Mouse (Mus musculus): ENCODE data around the gene Ctbp2. TPM values are rescaled to one million over a fixed set of nuclear protein-coding genes. Genes with fewer than 3 reads are reported as not detected.

Gene Ctbp2
- polyA plus RNA-seq, 1 experiment from 2014 or later, result 42.7 TPM

GRCm38 (mm10) chr7:132996391-132996790 is 127.8 kb downstream of the Ctbp2 start:
- H3K4me1 ChIP-seq (replicated peaks; ENCODE audit: control insufficient read depth, insufficient read depth, low read length), result no peaks in the 10 kb centered on the region
- H3K27ac ChIP-seq (ENCODE audit: low read depth, low read length), result no peak overlapping the region
- no peaks in the 10 kb centered on the region for H3K9me3 ChIP-seq (ENCODE audit: control insufficient read depth, low read length)
- peak; percentile 29 for DNase-seq (ENCODE audit: low spot score)
- H3K9ac ChIP-seq (ENCODE audit: low read depth, low read length), result no peak overlapping the region
- H3K36me3 ChIP-seq (ENCODE audit: control insufficient read depth, insufficient read depth, low read length), result peaks cover 18% of the 10 kb centered on the region; the same call in 1 of the 2 replicates
- no peak; the same call in 1 of the 2 replicates for ATAC-seq (replicated peaks; ENCODE audit: low FRiP score)
- H3K4me3 ChIP-seq (ENCODE audit: low read depth, low read length), result no peak overlapping the region
- no peak overlapping the region for H3K4me2 ChIP-seq
- 88% methylated on average over 5 of the region's 5 CpGs for WGBS
- no peaks in the 10 kb centered on the region for H3K27me3 ChIP-seq (replicated peaks; ENCODE audit: control insufficient read depth, insufficient read depth, low read length)

- no peak for DNase-seq (ENCODE audit: low spot score)
- no peaks in the 10 kb centered on the region for H3K9me3 ChIP-seq (ENCODE audit: control insufficient read depth, low read length)
- no peak for ATAC-seq (replicated peaks; ENCODE audit: low FRiP score)
- no peak overlapping the region for H3K9ac ChIP-seq (ENCODE audit: low read depth, low read length)
- H3K4me1 ChIP-seq (replicated peaks; ENCODE audit: control insufficient read depth, insufficient read depth, low read length), result no peaks in the 10 kb centered on the region
- H3K36me3 ChIP-seq (ENCODE audit: control insufficient read depth, insufficient read depth, low read length), result peaks cover 28% of the 10 kb centered on the region; the same call in 1 of the 2 replicates
- no peaks in the 10 kb centered on the region for H3K27me3 ChIP-seq (replicated peaks; ENCODE audit: control insufficient read depth, insufficient read depth, low read length)
- no peak overlapping the region for H3K27ac ChIP-seq (ENCODE audit: low read depth, low read length)
- WGBS, result 86% methylated on average over 6 of the region's 6 CpGs
- no peak overlapping the region for H3K4me2 ChIP-seq
- no peak overlapping the region for H3K4me3 ChIP-seq (ENCODE audit: low read depth, low read length)
Measured at GRCm38 (mm10) chr7:132994628-132995191, 129.4 kb downstream of the Ctbp2 start.

DNA sequence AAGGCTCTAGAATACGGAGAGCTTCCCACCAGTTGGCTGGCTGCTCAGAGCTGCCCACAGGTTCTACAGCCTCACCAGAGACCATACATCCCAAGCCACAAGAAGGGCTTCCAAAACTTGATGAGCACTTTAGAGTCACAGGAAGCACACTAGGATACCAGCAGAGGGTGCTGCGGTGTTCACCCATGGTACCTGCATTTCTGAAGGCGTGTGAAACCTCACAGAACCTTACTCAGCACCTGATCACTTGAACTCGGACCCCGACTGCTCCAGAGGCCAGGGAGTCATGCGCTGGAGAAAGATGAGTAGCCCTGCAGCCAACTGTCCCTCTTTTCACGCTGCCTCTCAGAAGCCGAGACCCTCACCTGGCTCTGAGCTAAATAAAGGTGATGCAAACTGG is 130.0 kb downstream of the Ctbp2 start:
- Histone ChIP-seq H3K27me3 (replicated peaks; ENCODE audit: control insufficient read depth, insufficient read depth, low read length) (no peaks in the 10 kb centered on the region), H3K4me2 (no peak overlapping the region), H3K9ac (ENCODE audit: low read depth, low read length) (no peak overlapping the region), H3K27ac (ENCODE audit: low read depth, low read length) (no peak overlapping the region), H3K4me1 (replicated peaks; ENCODE audit: control insufficient read depth, insufficient read depth, low read length) (no peaks in the 10 kb centered on the region), H3K4me3 (ENCODE audit: low read depth, low read length) (no peak overlapping the region), H3K36me3 (ENCODE audit: control insufficient read depth, insufficient read depth, low read length) (peaks cover 33% of the 10 kb centered on the region; the same call in 1 of the 2 replicates), H3K9me3 (ENCODE audit: control insufficient read depth, low read length) (no peaks in the 10 kb centered on the region)
- no peak for DNase-seq (ENCODE audit: low spot score)
- 86% methylated on average over 8 of the region's 8 CpGs for WGBS
- no peak for ATAC-seq (replicated peaks; ENCODE audit: low FRiP score)

DNA sequence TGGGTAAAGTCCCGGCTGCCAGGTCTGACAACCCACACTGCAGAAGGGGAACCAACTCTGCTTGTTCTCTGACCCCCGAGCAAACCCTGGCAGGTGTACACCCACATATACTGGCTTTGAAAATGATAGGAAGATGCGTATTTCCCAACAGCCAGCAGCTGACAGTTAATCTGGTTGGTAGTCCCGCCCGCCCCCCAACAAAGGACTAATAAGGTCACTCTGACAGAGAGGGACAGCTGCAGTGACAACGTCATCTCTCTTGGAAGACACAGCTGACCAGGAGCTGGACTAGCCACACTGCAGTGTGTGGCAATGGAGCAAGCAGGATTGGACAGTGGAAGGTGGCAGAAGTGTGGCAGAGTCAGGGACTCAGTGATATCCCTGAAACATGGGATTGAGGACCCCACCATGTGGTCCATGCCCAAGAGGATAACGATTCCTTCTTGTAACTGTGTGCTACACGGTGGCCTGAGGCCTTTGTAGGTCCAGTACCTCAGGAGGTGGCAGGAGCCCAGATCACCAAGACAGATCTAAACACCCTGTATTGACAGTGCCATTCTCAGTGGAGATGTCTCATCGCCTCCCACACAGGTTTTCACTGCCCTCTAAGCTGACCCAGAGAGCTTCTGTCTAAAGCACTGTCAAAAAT is 131.1 kb downstream of the Ctbp2 start:
- ATAC-seq (replicated peaks; ENCODE audit: low FRiP score) (no peak), DNase-seq (ENCODE audit: low spot score) (no peak)
- Histone ChIP-seq H3K9ac (ENCODE audit: low read depth, low read length) (no peak overlapping the region), H3K4me2 (no peak overlapping the region), H3K4me3 (ENCODE audit: low read depth, low read length) (no peak overlapping the region), H3K36me3 (ENCODE audit: control insufficient read depth, insufficient read depth, low read length) (peaks cover 33% of the 10 kb centered on the region; the same call in 1 of the 2 replicates), H3K4me1 (replicated peaks; ENCODE audit: control insufficient read depth, insufficient read depth, low read length) (no peaks in the 10 kb centered on the region), H3K9me3 (ENCODE audit: control insufficient read depth, low read length) (no peaks in the 10 kb centered on the region), H3K27ac (ENCODE audit: low read depth, low read length) (no peak overlapping the region), H3K27me3 (replicated peaks; ENCODE audit: control insufficient read depth, insufficient read depth, low read length) (no peaks in the 10 kb centered on the region)
- 90% methylated on average over 9 of the region's 9 CpGs for WGBS

GRCm38 (mm10) chr7:132991240-132991900 is 132.8 kb downstream of the Ctbp2 start:
- no peak overlapping the region for H3K4me3 ChIP-seq (ENCODE audit: low read depth, low read length)
- ATAC-seq (replicated peaks; ENCODE audit: low FRiP score), result no peak
- DNase-seq (ENCODE audit: low spot score), result no peak
- H3K4me1 ChIP-seq (replicated peaks; ENCODE audit: control insufficient read depth, insufficient read depth, low read length), result no peaks in the 10 kb centered on the region
- WGBS, result 90% methylated on average over 14 of the region's 14 CpGs
- H3K27me3 ChIP-seq (replicated peaks; ENCODE audit: control insufficient read depth, insufficient read depth, low read length), result no peaks in the 10 kb centered on the region
- H3K9me3 ChIP-seq (ENCODE audit: control insufficient read depth, low read length), result no peaks in the 10 kb centered on the region
- no peak overlapping the region for H3K27ac ChIP-seq (ENCODE audit: low read depth, low read length)
- H3K4me2 ChIP-seq, result no peak overlapping the region
- no peak overlapping the region for H3K9ac ChIP-seq (ENCODE audit: low read depth, low read length)
- H3K36me3 ChIP-seq (ENCODE audit: control insufficient read depth, insufficient read depth, low read length), result peaks cover 27% of the 10 kb centered on the region; the same call in 1 of the 2 replicates

DNA sequence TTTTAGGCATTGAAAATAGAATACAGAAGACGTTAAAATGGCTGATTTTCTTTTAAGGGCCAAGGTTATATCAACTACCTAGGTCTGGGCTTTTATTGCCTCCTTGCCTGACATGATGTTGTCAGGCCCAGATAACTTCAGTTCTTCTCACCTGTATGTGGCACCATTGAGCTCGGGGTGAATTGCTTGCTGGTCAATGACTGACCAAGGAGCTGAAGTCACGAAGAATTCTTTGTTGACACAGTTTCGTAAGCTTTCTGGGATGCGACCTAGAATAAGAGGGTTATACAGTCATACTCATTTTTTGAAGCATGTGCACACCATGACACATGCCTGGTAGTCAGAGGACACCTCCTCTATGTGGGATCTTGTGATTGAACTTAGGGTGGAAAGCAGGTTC is 134.3 kb downstream of the Ctbp2 start:
- no peak overlapping the region for H3K9ac ChIP-seq (ENCODE audit: low read depth, low read length)
- H3K4me2 ChIP-seq, result no peak overlapping the region
- H3K27me3 ChIP-seq (replicated peaks; ENCODE audit: control insufficient read depth, insufficient read depth, low read length), result no peaks in the 10 kb centered on the region
- H3K4me1 ChIP-seq (replicated peaks; ENCODE audit: control insufficient read depth, insufficient read depth, low read length), result no peaks in the 10 kb centered on the region
- no peak overlapping the region for H3K4me3 ChIP-seq (ENCODE audit: low read depth, low read length)
- peaks cover 30% of the 10 kb centered on the region; the same call in 1 of the 2 replicates for H3K36me3 ChIP-seq (ENCODE audit: control insufficient read depth, insufficient read depth, low read length)
- no peak overlapping the region for H3K27ac ChIP-seq (ENCODE audit: low read depth, low read length)
- DNase-seq (ENCODE audit: low spot score) (no peak), ATAC-seq (replicated peaks; ENCODE audit: low FRiP score) (no peak)
- 84% methylated on average over 5 of the region's 5 CpGs for WGBS
- no peaks in the 10 kb centered on the region for H3K9me3 ChIP-seq (ENCODE audit: control insufficient read depth, low read length)

DNA sequence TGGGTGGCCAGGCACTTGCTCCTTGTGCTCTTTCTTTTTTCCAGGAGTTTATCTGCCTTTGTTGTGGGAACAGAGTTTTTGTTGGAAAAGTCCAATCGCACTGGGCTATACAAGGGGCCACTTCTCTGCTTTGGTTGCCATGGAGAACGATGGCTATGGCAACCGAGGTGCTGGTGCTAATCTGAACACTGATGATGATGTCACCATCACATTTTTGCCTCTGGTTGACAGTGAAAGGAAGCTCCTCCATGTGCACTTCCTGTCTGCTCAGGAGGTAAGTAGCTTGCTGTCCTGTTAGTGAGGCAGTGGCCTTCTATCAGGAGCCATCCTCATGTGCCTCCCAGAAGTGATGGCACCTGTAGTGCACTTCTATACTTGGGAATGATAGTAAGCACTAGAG is 141.5 kb downstream of the Ctbp2 start:
- no peak for DNase-seq (ENCODE audit: low spot score)
- no peak overlapping the region for H3K9ac ChIP-seq (ENCODE audit: low read depth, low read length)
- no peaks in the 10 kb centered on the region for H3K27me3 ChIP-seq (replicated peaks; ENCODE audit: control insufficient read depth, insufficient read depth, low read length)
- 74% methylated on average over 3 of the region's 3 CpGs for WGBS
- H3K4me3 ChIP-seq (ENCODE audit: low read depth, low read length), result no peak overlapping the region
- peaks cover 18% of the 10 kb centered on the region for H3K36me3 ChIP-seq (ENCODE audit: control insufficient read depth, insufficient read depth, low read length)
- H3K27ac ChIP-seq (ENCODE audit: low read depth, low read length), result no peak overlapping the region
- H3K4me1 ChIP-seq (replicated peaks; ENCODE audit: control insufficient read depth, insufficient read depth, low read length), result no peaks in the 10 kb centered on the region
- H3K9me3 ChIP-seq (ENCODE audit: control insufficient read depth, low read length), result no peaks in the 10 kb centered on the region
- ATAC-seq (replicated peaks; ENCODE audit: low FRiP score), result no peak
- H3K4me2 ChIP-seq, result no peak overlapping the region

DNA sequence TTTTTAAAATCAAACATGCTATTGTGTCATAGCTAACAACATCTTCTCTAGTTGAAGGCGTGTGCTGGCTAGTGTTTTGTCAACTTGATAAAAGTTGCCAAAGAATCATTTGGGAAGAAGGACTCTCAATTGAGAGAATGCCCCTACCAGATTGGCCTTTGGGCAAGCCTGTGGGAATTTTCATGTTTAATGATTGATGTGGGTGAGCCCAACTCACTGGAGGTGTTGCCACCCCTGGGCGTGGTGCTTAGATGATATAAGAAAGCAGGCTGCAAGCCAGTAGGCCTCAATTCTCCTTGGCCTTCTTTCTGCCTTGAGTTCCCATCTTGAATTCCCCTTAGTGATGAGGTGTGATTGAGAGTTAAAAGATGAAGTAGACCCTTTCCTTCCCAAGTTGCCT is 146.2 kb downstream of the Ctbp2 start:
- Histone ChIP-seq H3K4me3 (ENCODE audit: low read depth, low read length) (no peak overlapping the region), H3K9me3 (ENCODE audit: control insufficient read depth, low read length) (no peaks in the 10 kb centered on the region), H3K9ac (ENCODE audit: low read depth, low read length) (no peak overlapping the region), H3K4me2 (no peak overlapping the region), H3K27me3 (replicated peaks; ENCODE audit: control insufficient read depth, insufficient read depth, low read length) (no peaks in the 10 kb centered on the region), H3K4me1 (replicated peaks; ENCODE audit: control insufficient read depth, insufficient read depth, low read length) (no peaks in the 10 kb centered on the region), H3K36me3 (ENCODE audit: control insufficient read depth, insufficient read depth, low read length) (peaks cover 19% of the 10 kb centered on the region), H3K27ac (ENCODE audit: low read depth, low read length) (no peak overlapping the region)
- DNase-seq (ENCODE audit: low spot score), result no peak
- 86% methylated on average over 2 of the region's 2 CpGs for WGBS
- ATAC-seq (replicated peaks; ENCODE audit: low FRiP score), result no peak

Data from liver, embryonic 11.5 days (tissue).